Mouse (Mus musculus) liver, embryonic 14.5 days (tissue): Measurements from ENCODE around the gene Gm4553. TPM values are rescaled to one million over a fixed set of nuclear protein-coding genes. Genes with fewer than 3 reads are reported as not detected.
A peak's percentile ranks its signal among the peaks of the same experiment; 100 is the strongest.
"Not testable (repeated sequence)": the region's sequence is repeated elsewhere in the genome, so short reads cannot be mapped to it uniquely, and the experiment has no call there.

Experiments used
- ATAC-seq: fragments of 200-750 bp; cut with Nextera tagmentation; 2 replicates; pipeline ENCODE4 v1.8.0; 2017; ENCODE audit warnings: moderate number of reproducible peaks, mild to moderate bottlenecking, moderate library complexity; ENCODE audit not compliant: insufficient read depth
- DNase-seq, 3 experiments: peaks; one replicate each; pipeline ENCODE4 v3.0.0-alpha.2; 2012 to 2013; ENCODE audit warnings: low read depth in 3 of 3, low spot score in 3 of 3
- H3K27ac ChIP-seq: fragments of 300-500 bp; sonication (generic); 2 replicates; pipeline ENCODE4 v1.5.1; 2014; ENCODE audit warnings: moderate library complexity, mild to moderate bottlenecking, control low read depth, inconsistent platforms
- H3K27me3 ChIP-seq: fragments of 300-500 bp; sonication (generic); 2 replicates; pipeline ENCODE4 v1.6.1; 2014; ENCODE audit warnings: mild to moderate bottlenecking, low read length, moderate library complexity; ENCODE audit not compliant: control insufficient read depth, insufficient read depth
- H3K36me3 ChIP-seq: fragments of 300-500 bp; sonication (generic); replicated peaks from 2 replicates; pipeline ENCODE4 v1.6.1; 2014; ENCODE audit warnings: low read depth; ENCODE audit not compliant: control insufficient read depth, insufficient read depth
- H3K4me1 ChIP-seq, 2 experiments: fragments of 200-500 bp in 1 of 2; fragments of 300-500 bp in 1 of 2; sonication (generic) in 1 of 2; replicated peaks; 2 replicates each; pipeline ENCODE4 v1.6.1; 2012 to 2014; ENCODE audit warnings: antibody characterized with exemption in 1 of 2, inconsistent platforms in 1 of 2, low read length in 1 of 2; ENCODE audit not compliant: control insufficient read depth in 2 of 2, insufficient read depth in 2 of 2
- H3K4me2 ChIP-seq: fragments of 300-500 bp; sonication (generic); 2 replicates; pipeline ENCODE4 v1.6.1; 2014; ENCODE audit warnings: low read depth, mild to moderate bottlenecking, control low read depth, moderate library complexity
- H3K4me3 ChIP-seq, 2 experiments: fragments of 200-500 bp in 1 of 2; fragments of 300-500 bp in 1 of 2; sonication (generic) in 1 of 2; 2 replicates each; pipeline ENCODE4 v1.5.1; 2012 to 2014; ENCODE audit warnings: low read depth in 2 of 2, low read length in 2 of 2, mild to moderate bottlenecking in 2 of 2, control low read depth in 1 of 2, inconsistent platforms in 1 of 2, moderate library complexity in 1 of 2; ENCODE audit not compliant: insufficient read depth in 1 of 2
- H3K9ac ChIP-seq: fragments of 300-500 bp; sonication (generic); replicated peaks from 2 replicates; pipeline ENCODE4 v1.6.1; 2014; ENCODE audit warnings: mild to moderate bottlenecking, control low read depth, moderate library complexity
- H3K9me3 ChIP-seq: fragments of 300-500 bp; sonication (generic); 2 replicates; pipeline ENCODE4 v1.6.1; 2016; ENCODE audit warnings: low read length, mixed read lengths; ENCODE audit not compliant: control insufficient read depth
- CTCF ChIP-seq: IDR thresholded peaks from 2 replicates; pipeline ENCODE4 v1.5.1; 2016; ENCODE audit warnings: antibody characterized with exemption, low read depth, control low read depth
- EP300 ChIP-seq: IDR thresholded peaks from 2 replicates; pipeline ENCODE4 v1.6.1; 2016; ENCODE audit warnings: antibody characterized with exemption, low read depth
- WGBS: fragments of 180-500 bp; shearing (Covaris S2); extraction: QIAGEN DNeasy Blood & Tissue Kit; methylation state at CpG from one replicate; pipeline ENCODE4 v1.1.7; 2014; ENCODE audit not compliant: insufficient replicate concordance; 5-methylcytosine and 5-hydroxymethylcytosine counted together
- polyA plus RNA-seq, 2 experiments: library from polyadenylated mRNA; depleted of rRNA in 1 of 2; stranded (reverse) in 1 of 2; unstranded in 1 of 2; fragments of >200 nt; fragmentation: Nextera tagmentation in 1 of 2; extraction: Ambion mirVana in 1 of 2; gene quantifications; 2 replicates each; pipeline versions ENCODE4 v1.2.1 to v1.2.3; 2012 to 2014

Gene Gm4553
- polyA plus RNA-seq, 2 experiments, result not detected

DNA sequence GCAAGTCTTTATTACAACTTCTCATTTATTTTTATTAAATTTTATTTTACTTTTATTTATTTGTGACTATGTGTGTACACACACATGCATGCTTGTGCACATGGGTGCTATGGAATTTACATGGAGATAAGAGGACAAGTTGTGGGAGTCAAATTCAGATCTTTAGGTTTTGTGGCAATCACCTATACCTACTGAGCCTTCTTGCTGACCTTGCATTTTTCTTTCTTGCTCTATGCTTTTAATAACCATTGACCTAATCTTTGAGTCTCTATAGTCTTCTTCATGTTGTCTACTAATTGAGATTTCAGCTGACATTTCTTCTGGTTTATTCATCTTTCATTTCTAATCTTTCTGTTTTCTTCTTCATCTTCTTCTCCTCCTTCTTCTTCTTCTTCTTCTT, 16.9 kb downstream of the Gm4553 start:
- DNase-seq (no peak), ATAC-seq (no peak)
- Histone ChIP-seq H3K36me3 (no peaks in the 10 kb centered on the region), H3K9ac (no peak overlapping the region), H3K4me2 (no peak overlapping the region), H3K9me3 (no peaks in the 10 kb centered on the region), H3K27ac (no peak overlapping the region), H3K4me1 (no peaks in the 10 kb centered on the region), H3K27me3 (no peaks in the 10 kb centered on the region), H3K4me3 (no peak overlapping the region)
- TF ChIP-seq CTCF (no peak), EP300 (no peak)

DNA sequence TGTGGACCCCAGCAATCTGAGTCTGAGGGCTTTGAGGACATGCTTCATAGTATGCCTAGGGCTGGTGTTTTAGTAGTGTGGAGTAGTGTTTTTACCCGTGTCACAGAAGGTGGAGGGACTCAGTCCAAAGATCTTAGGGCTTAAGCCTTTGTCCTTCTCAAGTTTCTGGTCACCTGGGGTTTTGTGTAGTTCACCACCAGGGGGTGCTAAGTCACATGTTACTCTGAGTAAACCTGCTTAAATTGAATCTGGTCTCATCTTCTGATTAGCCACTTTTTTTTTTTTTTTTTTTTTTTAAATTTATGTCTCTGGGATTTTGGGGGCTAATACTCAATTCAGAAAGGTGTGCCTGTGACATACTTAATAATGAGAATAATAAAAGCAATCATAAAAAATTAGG, 19.5 kb downstream of the Gm4553 start:
- no peak for ATAC-seq
- no peak overlapping the region for H3K9ac ChIP-seq
- H3K4me3 ChIP-seq, result no peak overlapping the region

DNA sequence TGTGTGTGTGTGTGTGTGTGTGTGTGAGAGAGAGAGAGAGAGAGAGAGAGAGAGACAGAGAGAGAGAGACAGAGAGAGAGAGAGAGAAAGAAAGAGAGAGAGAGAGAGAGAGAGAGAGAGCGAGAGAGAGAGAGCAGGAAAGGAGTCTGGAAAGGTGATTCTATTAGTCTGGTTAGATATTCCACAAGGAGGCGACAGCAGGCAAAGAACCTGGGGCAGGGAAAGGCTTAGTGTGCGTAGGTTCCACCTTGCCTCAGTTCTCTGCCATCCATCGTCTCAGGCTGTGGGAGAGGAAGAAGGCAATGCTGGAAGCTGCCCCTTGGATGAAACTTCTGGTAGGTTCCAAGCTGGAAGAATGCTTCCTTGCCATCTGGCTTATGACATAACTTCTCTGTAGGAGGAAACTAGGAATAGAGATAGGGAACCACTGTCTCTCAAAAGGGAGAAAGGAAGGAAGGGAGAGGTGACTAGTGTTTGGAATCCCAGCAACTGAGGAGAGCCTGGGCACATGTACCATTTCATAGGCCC, 20.1 kb downstream of the Gm4553 start:
- no peaks in the 10 kb centered on the region for H3K9me3 ChIP-seq
- no peak overlapping the region for H3K4me3 ChIP-seq
- H3K27ac ChIP-seq, result no peak overlapping the region
- no peak overlapping the region for H3K9ac ChIP-seq
- ATAC-seq (no peak), DNase-seq (no peak)
- no peaks in the 10 kb centered on the region for H3K27me3 ChIP-seq
- H3K4me2 ChIP-seq, result no peak overlapping the region
- H3K36me3 ChIP-seq, result no peaks in the 10 kb centered on the region
- no peak for TF ChIP-seq EP300
- TF ChIP-seq CTCF, result no peak
- 37% methylated on average over 4 of the region's 4 CpGs for WGBS
- H3K4me1 ChIP-seq, result no peaks in the 10 kb centered on the region

More for the DNA sequence above, 19.5 kb downstream of the Gm4553 start:
- Histone ChIP-seq H3K27me3 (no peaks in the 10 kb centered on the region), H3K36me3 (no peaks in the 10 kb centered on the region), H3K9me3 (no peaks in the 10 kb centered on the region), H3K27ac (no peak overlapping the region), H3K4me1 (no peaks in the 10 kb centered on the region), H3K4me2 (no peak overlapping the region)
- WGBS, result 3% methylated on average over 1 of the region's 1 CpGs
- TF ChIP-seq CTCF (peak; percentile 51), EP300 (no peak)
- peak in 2 of 3 experiments; percentile 14 to 19 for DNase-seq

DNA sequence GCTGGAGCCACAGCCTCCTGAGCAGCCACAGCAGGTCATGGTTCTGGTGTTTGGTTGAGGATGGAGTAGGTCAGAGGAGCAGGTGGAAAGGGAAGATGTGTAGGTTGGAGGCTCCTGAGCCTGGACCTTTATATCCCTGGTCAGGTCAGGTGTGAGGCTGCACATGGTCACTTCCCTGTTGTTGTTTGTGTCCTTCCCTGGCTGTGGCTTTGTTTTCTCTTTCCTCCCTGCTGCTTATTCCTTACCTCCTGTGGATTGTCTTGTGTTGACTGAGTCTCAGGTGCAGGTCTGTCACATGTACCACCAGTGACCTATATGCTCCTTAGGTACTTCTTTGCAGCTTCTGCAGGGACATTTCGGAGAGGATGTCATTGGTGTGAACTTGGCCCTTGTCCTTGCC, 21.0 kb downstream of the Gm4553 start, which contains the start of gene Gm45337:
TSS of gene Gm45337 (minus strand) at position 101 of the 400 bp plus-strand sequence.
- H3K36me3 ChIP-seq, result no peaks in the 10 kb centered on the region
- no peak within 1 kb of the TSS for H3K4me2 ChIP-seq
- ATAC-seq (no peak), DNase-seq (no peak)
- no peaks in the 10 kb centered on the region for H3K27me3 ChIP-seq
- TF ChIP-seq EP300 (no peak), CTCF (no peak)
- H3K9me3 ChIP-seq, result no peaks in the 10 kb centered on the region
- no peak within 1 kb of the TSS for H3K27ac ChIP-seq
- no peak within 1 kb of the TSS for H3K4me3 ChIP-seq
- H3K4me1 ChIP-seq, result no peaks in the 10 kb centered on the region
- WGBS, result 27% methylated on average over 1 of the region's 1 CpGs
- no peak within 1 kb of the TSS for H3K9ac ChIP-seq

DNA sequence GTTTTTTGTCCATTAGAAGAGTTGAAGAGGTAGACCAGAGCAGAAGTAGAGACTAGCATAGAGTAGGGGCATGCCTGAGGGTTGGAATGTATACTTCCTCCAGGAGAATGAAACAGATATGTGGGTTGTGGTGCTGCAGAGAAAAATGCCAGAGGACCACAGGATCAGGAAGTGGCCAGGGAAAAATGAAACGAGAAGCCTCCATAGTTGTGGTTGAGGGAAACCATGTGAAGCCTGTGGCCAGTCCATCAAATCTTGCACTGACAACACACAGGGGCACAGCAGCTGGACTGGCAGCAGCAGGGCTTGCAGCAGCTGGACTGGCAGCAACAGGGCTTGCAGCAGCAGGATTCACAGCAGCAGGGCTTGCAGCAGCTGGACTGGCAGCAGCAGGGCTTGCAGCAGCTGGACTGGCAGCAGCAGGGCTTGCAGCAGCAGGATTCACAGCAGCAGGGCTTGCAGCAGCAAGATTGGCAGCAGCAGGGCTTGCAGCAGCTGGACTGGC, 22.0 kb downstream of the Gm4553 start:
- H3K4me3 ChIP-seq, DNase-seq, H3K9ac ChIP-seq, ATAC-seq, H3K27me3 ChIP-seq, H3K4me2 ChIP-seq, H3K27ac ChIP-seq, H3K9me3 ChIP-seq, H3K36me3 ChIP-seq, H3K4me1 ChIP-seq: not testable (repeated sequence)
- WGBS, result 0% methylated on average over 1 of the region's 1 CpGs
